Mouse (Mus musculus) adrenal gland, postnatal 14 days (tissue): ENCODE data around the gene Gpr182. TPM values are rescaled to one million over a fixed set of nuclear protein-coding genes. Genes with fewer than 3 reads are reported as not detected.
"Not testable (repeated sequence)": the region's sequence is repeated elsewhere in the genome, so short reads cannot be mapped to it uniquely, and the experiment has no call there.

Source experiments
- DNase-seq: peaks from one replicate; pipeline ENCODE4 v3.0.0; 2021; ENCODE audit warnings: mixed read lengths
- long read RNA-seq, 2 experiments: library from polyadenylated mRNA; stranded (forward); transcript quantifications; one replicate each; pipeline ENCODE4 v2.0.0; 2021
- total RNA-seq: library from RNA; stranded (reverse); gene quantifications from 2 replicates; pipeline ENCODE4 v1.2.3, GENCODE M21; 2021

Gene Gpr182
- total RNA-seq, result 12.0 and 14.2 TPM in 2 replicates
- long read RNA-seq, experiment 1, partial matches to known transcripts, result 0 of 5 reads
- long read RNA-seq, experiment 1, other reads (novel, unspliced or antisense), result 4 of 5 reads
- long read RNA-seq, experiment 2, partial matches to known transcripts, result 0 of 4 reads
- long read RNA-seq, experiment 2, other reads (novel, unspliced or antisense), result 3 of 4 reads

DNA sequence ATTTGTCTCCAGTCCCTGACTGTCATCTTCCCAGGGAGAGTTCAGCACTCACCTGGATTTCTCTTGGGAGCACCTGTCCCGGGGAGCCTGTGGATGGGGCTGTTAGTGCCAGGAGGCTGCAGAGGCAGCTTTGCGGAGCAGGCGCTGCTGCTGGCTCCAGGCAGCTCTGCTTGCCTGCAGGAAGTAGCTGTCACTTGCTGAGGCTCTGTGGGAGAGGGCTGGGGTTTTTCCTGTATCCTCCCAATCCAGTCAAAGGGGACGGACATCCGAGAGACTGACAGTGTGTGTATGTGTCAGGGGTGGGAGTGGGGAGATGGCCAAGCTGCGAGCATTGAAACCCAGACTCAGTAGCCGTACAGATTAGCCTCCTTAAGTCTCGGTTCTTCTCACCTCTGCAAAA lies at the start of gene Gpr182:
TSS of gene Gpr182 (minus strand) at position 185 of the 400 bp plus-strand sequence.
- peak; percentile 48 for DNase-seq

DNA sequence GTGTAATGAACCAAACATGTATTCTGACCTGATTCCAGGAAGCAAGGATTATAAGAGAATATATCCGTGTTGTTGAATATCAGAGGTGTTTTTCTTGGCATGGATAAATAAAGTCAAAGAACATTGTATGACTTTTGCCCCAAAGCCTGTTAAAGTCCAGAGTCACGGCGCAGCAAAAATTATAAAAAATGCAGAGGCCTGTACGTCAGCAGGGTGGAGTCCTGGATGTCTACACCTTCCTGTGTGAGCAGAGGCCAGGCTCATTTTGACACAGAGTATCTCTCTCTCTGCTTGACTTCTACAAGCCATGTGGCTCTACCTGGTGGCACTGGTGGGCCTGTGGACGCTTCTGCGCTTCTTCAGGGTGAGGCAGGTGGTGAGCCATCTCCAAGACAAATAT lies 49.4 kb upstream of the Gpr182 start, which contains the start of gene Rdh16:
TSS of gene Rdh16 (plus strand) at position 262 of the 400 bp plus-strand sequence.
- no peak for DNase-seq

DNA sequence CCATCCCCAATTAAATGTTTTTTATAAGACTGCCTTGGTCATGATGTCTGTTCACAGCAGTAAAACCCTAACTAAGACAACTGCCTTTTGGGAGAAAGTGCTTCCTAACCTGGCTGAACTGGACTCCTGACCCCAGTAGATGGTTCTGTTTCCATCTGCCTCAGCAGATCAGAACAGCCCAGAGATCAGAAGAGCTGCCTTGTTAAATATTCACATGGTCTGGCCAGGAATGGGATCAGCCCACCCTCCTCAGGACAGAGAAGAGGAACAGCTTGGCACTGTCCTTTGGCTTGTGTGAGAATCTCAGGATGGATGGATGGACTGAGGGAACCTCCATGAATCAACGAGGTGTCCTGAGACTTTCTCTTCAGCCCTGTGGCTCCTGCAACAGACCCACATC lies 47.8 kb upstream of the Gpr182 start:
- no peak for DNase-seq

DNA sequence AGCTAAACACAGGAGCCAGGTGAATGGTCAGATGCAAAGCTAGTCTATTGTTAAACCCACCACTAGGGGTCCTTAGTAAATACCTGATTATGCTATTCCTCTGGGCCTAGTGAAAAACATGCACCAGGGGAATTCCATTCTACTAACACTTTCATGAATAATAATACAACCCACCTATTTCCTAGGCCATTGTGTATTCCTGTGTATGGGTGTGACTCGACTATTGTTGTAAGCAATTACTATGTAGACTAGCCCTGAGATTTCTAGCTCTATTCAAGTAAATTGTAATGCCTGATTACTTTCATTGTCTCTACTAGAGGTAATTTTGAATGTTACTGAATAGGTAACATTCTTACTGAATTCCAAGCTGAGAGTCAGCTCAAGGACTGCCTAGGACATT lies 33.9 kb upstream of the Gpr182 start:
- DNase-seq, result not testable (repeated sequence)

DNA sequence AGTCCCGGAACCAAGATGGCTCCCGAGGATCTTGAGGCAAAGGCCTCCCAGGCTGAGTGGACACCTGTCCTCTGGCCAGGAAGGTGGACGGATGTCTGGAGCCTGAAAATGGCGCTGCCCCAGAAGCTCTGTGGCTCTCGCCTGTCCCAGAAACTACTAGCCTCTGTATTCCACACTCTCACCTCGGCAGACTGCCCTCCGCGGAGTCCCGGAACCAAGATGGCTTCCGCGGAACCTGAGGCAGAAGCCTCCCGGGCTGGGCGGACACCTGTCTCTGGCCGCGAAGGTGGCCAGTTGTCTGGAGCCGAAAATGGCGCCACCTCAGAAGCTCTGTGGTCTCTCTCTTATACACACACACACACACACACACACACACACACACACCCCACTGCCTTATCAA lies 30.8 kb upstream of the Gpr182 start:
- DNase-seq, result not testable (repeated sequence)

DNA sequence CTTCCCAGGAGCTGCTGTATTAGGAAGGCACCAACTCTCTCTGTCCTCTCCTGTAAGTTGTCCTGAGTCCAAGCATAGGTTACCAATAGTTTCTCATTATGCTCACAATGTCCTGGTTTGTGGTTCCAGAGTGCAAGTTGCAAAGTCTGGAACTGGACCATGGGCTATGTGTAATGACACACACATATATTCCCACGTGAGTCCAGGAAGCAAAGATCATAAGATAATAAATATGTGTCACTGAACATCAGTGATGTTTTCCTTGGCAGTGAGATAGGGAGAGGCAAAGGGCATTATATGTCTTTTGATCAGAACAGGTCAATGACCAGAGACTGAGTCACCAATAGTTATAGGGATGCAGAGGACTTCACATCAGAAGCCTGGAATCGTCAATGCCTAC lies 24.5 kb upstream of the Gpr182 start, which contains the start of gene Rdh9:
TSS of gene Rdh9 (plus strand) at position 376 of the 400 bp plus-strand sequence.
- no peak for DNase-seq

DNA sequence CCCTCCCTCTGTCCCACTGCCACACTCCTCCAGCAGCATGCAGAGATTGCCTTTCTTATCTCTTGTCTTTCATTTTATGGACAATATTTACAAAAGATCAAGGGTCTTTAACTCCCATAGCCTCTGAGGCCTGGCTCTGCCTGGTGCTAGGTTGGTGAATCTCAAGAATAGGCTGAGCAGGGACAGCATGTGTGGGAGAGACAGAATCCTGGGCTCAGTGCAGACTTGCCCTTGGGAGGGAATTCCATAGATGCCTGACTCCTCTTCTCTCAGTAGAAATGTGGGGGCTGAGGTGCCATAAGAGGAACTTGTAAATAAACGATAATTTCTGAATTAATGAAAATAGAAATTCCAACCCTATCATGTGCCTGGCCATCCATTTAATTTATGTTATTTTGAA lies 15.0 kb upstream of the Gpr182 start:
- DNase-seq, result no peak

DNA sequence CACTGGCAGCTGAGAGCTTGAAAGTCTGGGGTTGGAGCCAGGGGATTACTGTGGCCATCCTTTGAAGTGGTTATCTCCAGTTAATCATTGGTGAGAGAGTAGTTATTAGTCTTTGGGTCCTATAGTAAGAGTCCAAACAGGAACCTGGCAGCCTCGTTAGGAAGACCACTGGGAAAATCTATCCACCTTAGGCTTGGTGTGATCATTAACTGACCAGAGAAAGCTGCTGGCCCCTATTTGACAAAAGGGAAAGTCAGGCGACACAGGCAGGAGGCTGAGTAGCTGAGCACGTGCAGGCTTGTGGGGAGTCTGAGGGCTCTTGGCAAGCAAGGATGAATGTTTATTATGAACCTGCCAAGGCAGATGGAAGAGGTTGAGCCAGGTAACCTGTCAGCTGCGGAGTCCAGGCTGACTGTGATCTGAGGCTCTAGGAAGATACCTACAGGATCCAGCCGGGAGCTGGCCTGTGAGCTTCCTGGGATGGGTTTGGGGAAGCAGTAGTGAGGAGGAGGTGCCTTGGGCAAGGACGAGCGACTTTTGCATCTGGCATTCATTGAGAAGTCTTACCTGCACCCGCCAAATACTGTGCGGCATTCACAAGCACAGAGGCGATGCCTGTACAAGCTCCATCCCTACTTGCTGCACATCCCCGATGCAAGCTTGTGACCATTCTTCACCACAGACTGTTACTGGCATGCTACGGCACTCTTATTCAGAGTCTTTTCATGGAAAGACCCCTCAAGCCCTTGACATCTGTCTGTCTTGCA lies 12.6 kb upstream of the Gpr182 start:
- DNase-seq, result no peak

DNA sequence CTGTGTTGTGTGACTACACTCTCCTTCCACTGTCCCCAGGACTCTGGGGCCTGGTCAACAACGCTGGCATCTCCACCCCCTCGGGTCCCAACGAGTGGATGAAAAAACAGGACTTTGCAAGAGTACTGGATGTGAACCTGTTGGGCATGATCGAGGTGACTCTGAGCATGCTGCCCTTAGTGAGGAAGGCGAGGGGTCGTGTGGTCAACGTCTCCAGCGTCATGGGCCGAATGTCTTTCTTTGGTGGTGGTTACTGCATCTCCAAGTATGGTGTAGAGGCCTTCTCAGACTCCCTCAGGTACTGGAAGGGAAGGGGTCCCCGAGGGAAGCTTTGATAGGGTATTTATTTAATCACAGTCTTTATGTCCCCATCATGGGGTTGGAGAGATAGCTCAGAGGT lies 11.4 kb upstream of the Gpr182 start:
- DNase-seq, result not testable (repeated sequence)

DNA sequence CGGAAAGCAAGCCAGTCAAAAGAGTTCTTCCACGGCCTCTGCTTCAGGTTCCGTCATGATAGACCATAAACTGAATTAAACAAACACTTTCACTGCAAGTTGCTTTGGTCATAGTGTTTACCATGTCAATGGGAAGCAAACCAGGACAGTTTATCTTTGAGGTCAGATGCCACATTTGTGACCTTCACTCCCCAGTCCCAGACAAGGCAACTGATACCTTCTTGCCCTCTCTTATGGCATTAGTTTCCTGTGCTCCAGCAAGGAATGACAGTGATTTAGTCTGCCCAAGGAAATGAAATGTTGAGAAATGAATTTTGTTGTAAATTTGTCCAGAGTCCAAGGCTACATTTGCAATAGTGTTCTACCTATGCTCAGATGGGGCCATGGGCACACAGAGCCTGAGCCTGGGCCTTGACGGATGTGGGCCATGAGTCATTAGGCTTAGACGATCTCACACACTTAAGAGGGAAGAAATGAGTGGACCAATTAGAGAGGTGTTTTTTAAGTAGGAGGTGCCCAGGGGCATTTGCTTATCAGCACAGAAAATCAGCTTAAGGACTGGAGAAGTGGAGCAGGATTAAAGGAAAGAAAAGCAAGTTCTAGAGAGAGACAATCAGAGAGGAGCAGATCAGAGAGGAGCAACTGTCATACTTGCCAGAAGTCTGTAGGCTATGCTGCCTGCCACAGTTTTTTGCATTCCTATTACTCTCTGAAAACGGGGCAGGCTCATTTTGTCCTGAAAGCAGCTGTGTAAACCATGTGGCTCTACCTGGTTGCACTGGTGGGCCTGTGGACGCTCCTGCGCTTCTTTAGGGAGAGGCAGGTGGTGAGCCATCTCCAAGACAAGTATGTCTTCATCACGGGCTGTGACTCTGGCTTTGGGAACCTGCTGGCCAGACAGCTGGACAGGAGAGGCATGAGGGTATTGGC lies 7.9 kb upstream of the Gpr182 start, which contains the start of the genes Rdh1 and Rdh16f1:
TSS of gene Rdh1 (plus strand) at position 541 of the 930 bp plus-strand sequence.
TSS of gene Rdh16f1 (plus strand) at position 607 of the 930 bp plus-strand sequence.
- DNase-seq, result peak; percentile 56

DNA sequence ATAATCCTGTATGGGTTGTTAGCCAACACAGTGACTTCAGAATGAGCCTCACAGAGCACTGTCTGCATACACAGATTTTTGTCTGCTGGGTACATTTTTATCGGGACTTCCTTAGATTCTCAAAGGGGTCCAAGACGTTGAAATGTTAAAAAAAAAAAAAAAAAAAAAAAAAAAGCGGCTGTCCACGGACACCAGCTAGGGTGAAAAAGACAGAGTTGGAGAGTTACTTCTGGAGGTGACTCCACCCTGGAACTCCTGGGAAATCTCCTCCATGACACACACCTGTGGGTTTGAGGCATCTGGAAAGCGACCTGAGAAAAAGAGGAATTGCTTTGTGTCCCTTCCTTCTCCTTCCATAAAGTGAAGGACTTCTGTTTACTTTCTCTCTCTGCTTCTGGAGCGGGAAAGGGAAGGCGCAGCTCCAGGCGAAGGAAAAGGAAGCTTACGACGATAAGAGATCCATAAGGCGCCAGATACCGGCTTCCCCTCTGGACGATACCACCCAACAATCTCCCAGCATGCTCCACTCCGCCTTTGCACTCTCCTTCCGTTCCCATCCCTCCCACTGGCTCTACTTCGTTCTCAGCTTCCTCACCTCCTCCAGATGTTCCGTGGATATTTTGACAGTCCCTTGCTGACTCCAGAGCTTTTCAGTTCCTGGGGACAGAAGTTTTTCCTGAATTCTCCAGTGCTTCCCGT lies 4.4 kb upstream of the Gpr182 start:
- DNase-seq, result no peak

DNA sequence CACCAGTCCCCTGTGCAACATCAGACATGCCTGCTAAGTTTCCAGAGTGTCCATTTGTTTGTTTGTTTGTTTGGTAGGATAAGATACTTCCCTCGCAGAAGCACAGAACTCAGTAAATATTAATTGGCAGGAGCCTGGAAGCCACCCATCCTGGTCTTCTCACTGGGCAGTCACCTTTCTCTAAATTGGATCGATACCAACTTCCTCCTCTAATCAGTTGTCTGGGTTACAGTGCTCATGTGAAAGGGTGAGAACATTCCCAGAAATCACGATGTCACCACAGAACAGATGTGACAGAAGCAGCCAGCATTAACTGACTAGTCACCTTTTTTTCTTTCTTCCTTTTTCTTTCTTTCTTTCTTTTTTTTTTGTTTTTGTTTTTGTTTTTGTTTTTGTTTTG lies 3.7 kb upstream of the Gpr182 start:
- DNase-seq, result no peak

DNA sequence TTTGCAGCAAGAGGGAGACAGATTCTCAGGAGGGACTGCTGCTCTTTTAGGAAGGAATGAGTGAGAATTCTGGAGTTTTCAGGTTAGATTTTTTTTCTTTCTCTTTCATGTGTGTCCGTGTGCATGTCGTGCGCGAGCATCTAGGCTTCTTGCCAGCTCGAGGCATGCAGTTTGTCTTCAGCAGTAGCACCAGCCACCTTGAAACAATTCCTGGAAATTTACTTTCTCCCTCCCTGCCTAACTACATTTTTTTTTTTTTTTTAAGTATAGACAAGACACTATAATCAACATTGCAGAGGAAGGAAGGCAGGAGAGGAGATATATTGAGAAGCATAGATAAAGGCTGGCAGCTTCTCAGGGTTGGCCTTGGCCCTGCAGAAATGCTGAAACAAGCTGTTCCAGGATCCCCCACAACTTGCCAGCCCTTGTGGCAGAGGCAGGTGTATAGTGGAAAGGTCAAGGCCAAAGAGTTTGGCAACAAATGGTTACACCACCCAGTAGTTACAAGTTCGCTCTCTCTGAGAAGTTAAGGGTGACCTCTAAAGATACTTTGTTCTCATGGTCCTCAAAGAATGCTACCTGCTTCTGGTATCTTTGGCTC lies 3.1 kb upstream of the Gpr182 start:
- peak; percentile 77 for DNase-seq

DNA sequence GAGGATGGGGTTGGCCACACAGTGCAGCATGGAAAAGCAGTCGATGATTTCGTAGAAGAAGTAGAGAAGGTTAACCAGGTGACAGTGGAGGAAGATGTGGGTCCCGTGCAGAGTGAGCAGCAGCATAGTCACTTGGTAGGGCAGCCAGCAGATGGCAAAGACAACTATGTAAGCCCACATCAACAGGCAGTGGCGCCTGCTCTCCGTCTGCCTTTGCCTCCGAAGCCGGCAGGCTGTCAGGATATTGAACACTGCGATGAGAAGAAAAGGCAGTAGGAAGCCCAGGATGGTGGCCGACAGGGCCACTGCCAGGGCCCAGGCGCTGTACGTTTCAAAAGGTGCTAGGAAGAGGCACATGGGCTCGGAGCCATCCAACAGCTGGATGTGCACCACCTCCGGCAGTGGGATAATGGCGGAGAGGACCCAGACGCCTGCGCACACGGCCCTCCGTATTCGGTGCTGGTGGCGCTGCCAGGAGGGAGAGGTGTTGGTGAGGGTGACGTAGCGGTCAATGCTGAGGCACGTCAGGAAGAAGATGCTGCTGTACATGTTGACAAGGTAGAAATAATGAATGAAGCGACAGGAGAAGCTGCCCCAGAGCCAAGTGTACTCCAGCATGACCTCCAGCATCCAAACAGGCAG lies 1.3 kb downstream of the Gpr182 start:
- no peak for DNase-seq

DNA sequence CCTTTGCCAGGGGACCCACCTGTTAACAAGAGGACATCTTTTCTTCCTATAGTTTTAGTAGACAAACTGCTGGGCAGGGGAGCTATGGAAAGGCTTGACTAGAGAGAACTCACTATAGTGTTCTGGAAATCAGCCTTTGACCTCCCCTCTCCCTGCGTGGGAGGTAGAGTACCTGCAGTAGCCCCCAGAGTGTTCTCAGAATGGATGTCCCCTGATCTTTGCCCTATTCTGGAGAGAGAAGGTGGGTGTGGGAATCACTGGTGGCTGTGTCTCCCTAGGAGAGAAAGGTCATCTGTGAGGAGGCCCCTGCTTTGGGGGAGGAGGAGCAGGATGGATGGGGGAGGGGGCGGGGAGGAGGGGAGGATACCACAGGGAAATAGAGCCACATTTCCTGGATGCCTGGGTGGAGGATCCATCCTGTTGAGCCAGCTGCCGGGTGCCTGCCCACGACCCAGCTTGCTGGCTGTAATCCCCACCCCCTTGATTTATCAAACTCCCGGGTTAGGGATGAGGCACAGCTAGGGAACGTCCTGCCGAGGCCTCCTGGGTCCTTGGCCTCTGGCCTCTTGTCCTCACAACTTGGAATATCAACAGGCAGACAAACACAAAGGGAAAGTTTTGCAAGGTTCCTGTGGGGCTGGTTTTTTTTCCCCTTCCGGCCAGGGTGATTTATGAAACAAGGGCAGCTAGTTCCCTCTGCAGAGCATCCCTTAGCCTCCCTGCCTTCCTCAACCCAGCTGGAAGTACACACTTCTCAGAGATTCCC lies 2.5 kb downstream of the Gpr182 start:
- DNase-seq, result peak; percentile 85

DNA sequence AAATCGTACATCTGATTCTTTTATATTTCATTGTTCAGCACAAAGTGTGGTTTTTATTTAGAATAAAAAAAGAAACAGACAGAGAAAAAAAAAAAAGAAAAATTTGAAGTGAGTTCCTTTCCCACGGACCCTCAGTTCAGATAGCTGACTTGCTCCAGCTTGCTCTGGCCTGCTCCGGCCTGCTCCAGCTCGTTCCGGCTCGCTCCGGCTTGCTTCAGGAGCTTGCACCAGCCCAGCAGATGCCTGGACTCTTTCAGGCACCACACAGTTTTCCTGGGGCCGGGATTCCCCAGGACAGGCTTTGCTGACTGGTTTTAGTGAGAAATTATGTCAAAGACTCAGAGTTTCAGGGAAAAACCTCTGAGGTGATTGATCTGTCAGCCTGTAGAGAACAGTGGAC lies 4.3 kb downstream of the Gpr182 start:
- DNase-seq, result no peak

DNA sequence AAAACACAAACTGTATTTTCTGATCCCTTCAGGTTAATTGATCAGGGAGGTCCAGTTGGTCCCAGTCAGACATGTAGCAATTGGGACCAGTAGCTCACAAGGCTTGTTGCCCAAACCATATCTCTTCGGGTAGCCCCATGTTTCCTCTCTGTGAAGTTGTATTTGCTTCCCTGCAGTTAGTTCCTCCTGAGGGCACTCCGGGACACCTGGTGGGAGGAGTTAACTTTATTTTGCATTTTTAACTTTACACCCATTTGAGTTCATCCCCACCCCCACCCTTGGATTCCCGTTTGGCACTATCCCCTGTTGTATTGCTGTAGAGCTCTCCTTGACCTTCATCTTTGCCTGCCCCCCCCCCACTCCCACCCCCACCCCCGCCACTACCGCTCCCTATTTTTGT lies 5.6 kb downstream of the Gpr182 start:
- DNase-seq, result no peak

DNA sequence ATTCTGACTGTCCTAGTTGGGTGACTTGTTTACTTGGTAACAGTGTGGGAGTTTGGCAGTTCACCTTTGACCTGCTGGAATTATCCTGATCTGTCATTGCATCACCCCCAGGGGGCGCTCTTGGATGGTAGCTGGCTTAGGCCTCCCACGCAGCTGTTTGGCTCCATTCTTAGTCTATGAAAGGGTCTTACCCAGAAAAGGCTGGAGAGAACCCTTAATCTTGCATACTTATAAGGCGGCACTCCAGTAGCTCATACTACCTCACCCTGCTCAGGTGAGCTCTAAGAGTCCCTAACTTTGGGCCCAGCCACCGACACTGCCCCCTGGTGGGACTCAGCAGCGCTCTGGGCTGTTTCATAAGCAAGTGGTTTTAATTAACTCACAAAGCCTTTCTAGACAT lies 6.9 kb downstream of the Gpr182 start:
- DNase-seq, result peak; percentile 87

DNA sequence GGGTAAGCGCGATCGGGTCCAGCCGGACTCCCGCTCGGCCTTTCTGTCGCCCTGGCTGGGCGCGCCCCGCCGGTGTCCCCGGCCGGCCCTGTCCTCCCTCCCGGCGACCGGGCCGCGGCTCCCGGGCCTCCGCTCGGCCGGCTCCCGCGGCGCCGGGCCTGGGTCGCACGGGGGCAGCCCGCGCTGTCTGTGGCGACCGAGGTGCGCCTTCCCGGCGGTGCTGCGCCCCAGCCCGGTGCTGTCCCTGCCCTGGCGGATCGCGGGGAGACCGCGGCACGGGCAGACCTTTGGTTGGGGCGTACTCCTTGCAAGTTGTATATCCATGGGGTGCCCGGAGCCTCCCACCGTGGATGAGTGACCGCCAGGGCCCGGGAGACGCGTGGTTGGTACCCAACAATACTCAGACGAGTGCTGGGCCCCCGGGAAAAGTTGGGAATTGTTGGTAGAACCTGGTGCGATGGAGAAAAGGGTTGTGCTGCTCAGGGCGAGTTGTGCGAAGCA lies 11.8 kb downstream of the Gpr182 start:
- peak; percentile 62 for DNase-seq

DNA sequence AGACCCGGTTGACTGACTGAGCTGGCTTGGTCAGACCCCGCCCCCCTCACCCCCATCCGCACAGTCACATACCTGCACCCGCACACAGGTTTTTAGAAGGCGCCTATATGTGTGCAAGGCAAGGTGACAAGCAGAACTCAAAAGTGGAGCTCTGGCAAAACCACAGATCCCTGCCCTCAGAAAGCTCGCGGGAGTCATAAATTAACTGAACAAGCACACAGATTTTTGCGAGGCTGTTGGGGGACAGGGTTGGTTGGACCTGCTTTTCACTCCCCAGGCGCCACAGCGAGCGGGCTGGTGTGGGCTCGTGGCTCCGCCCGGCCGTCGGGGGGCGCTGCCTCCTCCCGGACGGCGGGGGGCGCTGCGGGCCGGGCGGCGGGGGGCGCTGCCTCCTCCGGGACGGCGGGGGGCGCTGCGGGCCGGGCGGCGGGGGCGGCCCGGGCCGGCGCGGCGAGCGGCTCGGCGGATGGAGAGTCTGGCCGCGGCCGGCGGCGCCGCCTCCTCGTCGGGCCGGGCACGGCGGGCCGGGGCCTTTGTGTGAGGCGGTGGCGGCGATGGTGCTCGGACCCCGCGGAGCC lies 12.4 kb downstream of the Gpr182 start, which contains the start of gene Zbtb39:
TSS of gene Zbtb39 (plus strand) at position 456 of the 578 bp plus-strand sequence.
- DNase-seq, result peak; percentile 93
